Mouse (Mus musculus) cerebellum, adult 2 months (tissue): ENCODE measurements at regions not wholly inside any gene's neighbourhood (a gene's known extent, or its start where the extent isn't known, plus 50 kb on each side); places are given as distances from the start of the nearest gene placed in this dataset.

Experiments
- CTCF ChIP-seq: fragments of 200-500 bp; IDR thresholded peaks from 2 replicates; pipeline ENCODE4 v1.5.1; 2011; ENCODE audit warnings: low read depth, mild to moderate bottlenecking, control low read depth, low read length, moderate library complexity, borderline replicate concordance; ENCODE audit not compliant: insufficient read depth
- POLR2A ChIP-seq: fragments of 200-500 bp; IDR thresholded peaks from 2 replicates; pipeline ENCODE4 v1.6.1; 2011; ENCODE audit warnings: low read length, control low read depth, borderline replicate concordance; ENCODE audit not compliant: insufficient read depth

GRCm38 (mm10) chr4:124291767-124292166 lies 318.8 kb downstream of the 3100002H09Rik start:
- TF ChIP-seq CTCF (no peak), POLR2A (no peak)
